Mouse (Mus musculus): Measurements from ENCODE around the gene Aff3. TPM values are rescaled to one million over a fixed set of nuclear protein-coding genes. Genes with fewer than 3 reads are reported as not detected.

Aff3 gene
- polyA plus RNA-seq, 1 experiment from 2014 or later = 2.1 TPM

DNA sequence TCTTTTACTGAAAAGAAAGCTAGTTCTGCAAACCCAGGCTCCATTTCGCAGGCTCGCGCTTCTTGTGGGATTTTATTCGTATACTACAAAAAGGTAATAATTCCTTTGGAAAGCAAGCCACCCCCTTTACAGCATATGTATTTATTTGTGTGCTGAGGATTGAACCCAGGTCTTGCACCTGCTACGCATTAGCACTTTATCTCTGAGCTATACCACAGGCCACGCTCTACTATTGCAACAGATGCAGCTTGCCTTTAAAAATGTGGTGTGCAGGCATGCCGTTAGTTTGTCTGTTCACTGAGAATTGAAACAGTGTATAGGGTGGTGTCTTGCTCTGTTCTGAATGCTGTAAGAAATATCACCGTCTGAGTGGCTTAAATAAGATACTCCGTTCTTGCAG lies 426.9 kb downstream of the Aff3 start:
- Histone ChIP-seq H3K4me3 (ENCODE audit: low read depth, low read length) (no peak overlapping the region), H3K4me2 (replicated peaks; ENCODE audit: low read depth) (no peak overlapping the region), H3K27me3 (replicated peaks; ENCODE audit: control insufficient read depth, insufficient read depth, low read length) (no peaks in the 10 kb centered on the region), H3K9ac (ENCODE audit: low read depth, low read length) (no peak overlapping the region), H3K27ac (ENCODE audit: low read depth, low read length) (no peak overlapping the region), H3K9me3 (ENCODE audit: control insufficient read depth) (no peaks in the 10 kb centered on the region), H3K4me1 (replicated peaks; ENCODE audit: control insufficient read depth, insufficient read depth, low read length) (no peaks in the 10 kb centered on the region; the same call in 1 of the 2 replicates), H3K36me3 (ENCODE audit: control insufficient read depth, insufficient read depth) (no peaks in the 10 kb centered on the region)
- no peak for TF ChIP-seq CTCF (IDR thresholded peaks at IDR 0.05; ENCODE audit: low read depth)
- no peak for ATAC-seq
- 91% methylated on average over 9 of the region's 9 CpGs for WGBS

DNA sequence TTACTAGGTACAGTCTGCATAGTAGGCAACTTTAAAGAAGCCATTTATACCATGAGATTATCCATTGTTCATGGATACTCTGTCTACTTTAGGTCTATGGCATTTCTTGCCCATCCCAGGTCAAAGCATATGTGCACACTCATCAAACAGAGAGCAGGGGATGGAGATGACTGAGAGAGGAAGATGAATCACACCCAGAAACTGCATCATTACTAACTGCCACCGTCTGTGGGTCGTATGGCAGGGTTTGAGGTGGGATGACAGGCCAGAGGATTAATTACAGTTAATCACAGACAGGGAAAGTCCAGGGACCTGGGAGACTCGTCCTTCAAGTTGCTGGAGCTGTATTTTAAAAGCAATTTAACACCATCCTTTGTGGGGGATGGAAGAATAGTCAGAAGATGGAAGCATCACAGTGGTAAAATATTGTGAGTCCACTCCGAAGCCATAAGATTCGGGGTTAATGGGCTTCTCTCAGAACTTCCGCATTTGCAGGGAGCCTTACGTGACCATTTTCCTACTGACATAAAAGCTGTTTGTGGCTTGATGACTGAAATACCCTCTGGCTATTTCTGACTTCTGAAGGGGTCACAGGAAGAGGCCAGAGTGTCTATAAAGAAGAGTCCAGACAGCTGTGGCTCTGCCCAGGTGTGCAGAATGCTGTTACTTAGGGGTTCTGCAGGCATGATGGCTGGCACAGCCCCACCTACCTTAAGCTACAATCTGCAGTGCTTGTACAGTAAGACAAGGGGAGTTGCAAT lies 427.5 kb downstream of the Aff3 start:
- no peaks in the 10 kb centered on the region for H3K9me3 ChIP-seq (ENCODE audit: control insufficient read depth)
- H3K27me3 ChIP-seq (replicated peaks; ENCODE audit: control insufficient read depth, insufficient read depth, low read length) = no peaks in the 10 kb centered on the region
- H3K4me3 ChIP-seq (ENCODE audit: low read depth, low read length) = no peak overlapping the region
- no peak for ATAC-seq
- H3K27ac ChIP-seq (ENCODE audit: low read depth, low read length) = no peak overlapping the region
- no peak overlapping the region for H3K9ac ChIP-seq (ENCODE audit: low read depth, low read length)
- no peak overlapping the region for H3K4me2 ChIP-seq (replicated peaks; ENCODE audit: low read depth)
- no peak for TF ChIP-seq CTCF (IDR thresholded peaks at IDR 0.05; ENCODE audit: low read depth)
- 68% methylated on average over 7 of the region's 7 CpGs for WGBS
- H3K36me3 ChIP-seq (ENCODE audit: control insufficient read depth, insufficient read depth) = no peaks in the 10 kb centered on the region
- H3K4me1 ChIP-seq (replicated peaks; ENCODE audit: control insufficient read depth, insufficient read depth, low read length) = no peaks in the 10 kb centered on the region

DNA sequence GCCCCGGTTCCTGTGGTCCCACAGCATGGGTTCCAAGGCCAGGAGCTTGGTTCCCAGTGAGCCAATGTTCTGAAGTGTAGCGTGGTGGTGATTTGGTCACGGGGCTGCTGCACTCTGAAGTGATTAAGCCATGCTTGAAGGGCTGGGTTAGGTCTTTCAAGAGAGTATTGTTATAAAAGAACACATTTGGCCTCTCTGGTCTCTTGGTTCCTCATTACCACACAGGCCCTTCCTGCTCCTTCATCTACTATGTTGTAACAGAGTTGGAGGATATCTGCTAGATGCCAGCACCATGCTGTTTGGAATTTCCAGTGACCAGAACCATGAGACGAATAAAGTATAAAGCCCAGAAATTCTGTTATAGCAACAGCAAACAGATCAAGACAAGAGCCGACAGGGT lies 431.6 kb downstream of the Aff3 start:
- Histone ChIP-seq H3K4me2 (replicated peaks; ENCODE audit: low read depth) (no peak overlapping the region), H3K9me3 (ENCODE audit: control insufficient read depth) (no peaks in the 10 kb centered on the region), H3K9ac (ENCODE audit: low read depth, low read length) (no peak overlapping the region), H3K4me1 (replicated peaks; ENCODE audit: control insufficient read depth, insufficient read depth, low read length) (no peaks in the 10 kb centered on the region), H3K4me3 (ENCODE audit: low read depth, low read length) (no peak overlapping the region), H3K27ac (ENCODE audit: low read depth, low read length) (no peak overlapping the region), H3K27me3 (replicated peaks; ENCODE audit: control insufficient read depth, insufficient read depth, low read length) (no peaks in the 10 kb centered on the region), H3K36me3 (ENCODE audit: control insufficient read depth, insufficient read depth) (no peaks in the 10 kb centered on the region)
- 90% methylated on average over 5 of the region's 5 CpGs for WGBS
- ATAC-seq = no peak
- no peak for TF ChIP-seq CTCF (IDR thresholded peaks at IDR 0.05; ENCODE audit: low read depth)

DNA sequence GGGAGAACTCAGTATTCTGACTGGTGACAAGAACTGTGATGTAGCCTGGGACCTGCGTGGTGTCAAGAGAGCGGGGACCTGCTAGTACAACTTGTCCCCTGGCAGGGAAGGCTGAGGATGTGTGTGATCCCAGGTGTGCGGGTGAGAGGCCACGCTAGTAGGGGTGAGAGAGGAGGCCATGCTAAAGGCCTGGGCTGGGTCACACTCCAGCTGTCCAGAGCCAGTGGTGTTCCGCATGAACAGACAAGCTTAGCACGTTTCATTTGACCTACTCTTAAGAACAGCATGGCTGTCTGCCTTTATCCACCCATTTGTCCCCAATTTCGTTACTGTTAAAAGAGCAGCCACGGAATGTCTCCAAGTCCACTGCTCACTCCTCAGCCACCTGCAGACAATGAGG lies 434.7 kb downstream of the Aff3 start:
- Histone ChIP-seq H3K4me3 (ENCODE audit: low read depth, low read length) (no peak overlapping the region), H3K9ac (ENCODE audit: low read depth, low read length) (no peak overlapping the region), H3K27me3 (replicated peaks; ENCODE audit: control insufficient read depth, insufficient read depth, low read length) (no peaks in the 10 kb centered on the region), H3K4me1 (replicated peaks; ENCODE audit: control insufficient read depth, insufficient read depth, low read length) (no peaks in the 10 kb centered on the region), H3K9me3 (ENCODE audit: control insufficient read depth) (no peaks in the 10 kb centered on the region), H3K27ac (ENCODE audit: low read depth, low read length) (no peak overlapping the region), H3K36me3 (ENCODE audit: control insufficient read depth, insufficient read depth) (no peaks in the 10 kb centered on the region), H3K4me2 (replicated peaks; ENCODE audit: low read depth) (no peak overlapping the region)
- TF ChIP-seq CTCF (IDR thresholded peaks at IDR 0.05; ENCODE audit: low read depth) = no peak
- ATAC-seq = no peak
- WGBS = 92% methylated on average over 8 of the region's 8 CpGs

- 88% methylated on average over 4 of the region's 4 CpGs for WGBS
- Histone ChIP-seq H3K27me3 (replicated peaks; ENCODE audit: control insufficient read depth, insufficient read depth, low read length) (no peaks in the 10 kb centered on the region), H3K4me2 (replicated peaks; ENCODE audit: low read depth) (no peak overlapping the region), H3K27ac (ENCODE audit: low read depth, low read length) (no peak overlapping the region), H3K4me3 (ENCODE audit: low read depth, low read length) (no peak overlapping the region), H3K4me1 (replicated peaks; ENCODE audit: control insufficient read depth, insufficient read depth, low read length) (no peaks in the 10 kb centered on the region), H3K9ac (ENCODE audit: low read depth, low read length) (no peak overlapping the region), H3K36me3 (ENCODE audit: control insufficient read depth, insufficient read depth) (no peaks in the 10 kb centered on the region), H3K9me3 (ENCODE audit: control insufficient read depth) (no peaks in the 10 kb centered on the region)
- TF ChIP-seq CTCF (IDR thresholded peaks at IDR 0.05; ENCODE audit: low read depth) = no peak
- ATAC-seq = no peak
Observed at GRCm38 (mm10) chr1:38228806-38229205, 435.9 kb downstream of the Aff3 start.

DNA sequence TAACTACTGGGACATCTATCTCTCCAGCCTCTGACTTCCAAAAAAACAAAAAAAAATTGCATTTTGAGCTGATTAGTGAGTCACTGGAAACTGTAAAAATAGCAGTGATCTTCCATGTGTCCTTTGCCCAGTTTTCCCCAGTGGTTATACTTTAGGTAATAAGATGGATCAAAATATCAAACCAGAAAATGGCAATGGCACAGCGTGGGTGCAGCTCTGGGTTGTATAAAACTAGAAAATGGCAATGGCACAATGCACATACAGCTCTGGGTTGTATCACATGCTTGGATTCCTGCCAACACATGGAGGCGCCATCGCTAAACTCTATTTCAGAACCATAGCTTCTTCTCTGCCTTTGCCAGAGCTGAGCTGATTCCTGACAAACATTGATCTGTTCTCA lies 439.6 kb downstream of the Aff3 start:
- ATAC-seq = no peak
- H3K9me3 ChIP-seq (ENCODE audit: control insufficient read depth) = no peaks in the 10 kb centered on the region
- WGBS = 98% methylated on average over 3 of the region's 3 CpGs
- H3K9ac ChIP-seq (ENCODE audit: low read depth, low read length) = no peak overlapping the region
- H3K4me2 ChIP-seq (replicated peaks; ENCODE audit: low read depth) = no peak overlapping the region
- no peaks in the 10 kb centered on the region for H3K36me3 ChIP-seq (ENCODE audit: control insufficient read depth, insufficient read depth)
- no peak overlapping the region for H3K27ac ChIP-seq (ENCODE audit: low read depth, low read length)
- no peaks in the 10 kb centered on the region for H3K27me3 ChIP-seq (replicated peaks; ENCODE audit: control insufficient read depth, insufficient read depth, low read length)
- no peak overlapping the region for H3K4me3 ChIP-seq (ENCODE audit: low read depth, low read length)
- no peaks in the 10 kb centered on the region for H3K4me1 ChIP-seq (replicated peaks; ENCODE audit: control insufficient read depth, insufficient read depth, low read length)
- TF ChIP-seq CTCF (IDR thresholded peaks at IDR 0.05; ENCODE audit: low read depth) = peak; percentile 21; the same call in 1 of the 2 replicates
